Mouse (Mus musculus) olfactory bulb, adult 2 months (tissue): ENCODE measurements around the gene Slc35c2.

Experiments used
- CTCF ChIP-seq: fragments of 200-500 bp; IDR thresholded peaks from 2 replicates; pipeline ENCODE4 v1.5.1; 2012; ENCODE audit warnings: low read depth, mild to moderate bottlenecking, low read length, moderate library complexity; ENCODE audit not compliant: insufficient read depth
- POLR2A ChIP-seq: fragments of 200-500 bp; IDR thresholded peaks from 2 replicates; pipeline ENCODE4 v1.6.1; 2012; ENCODE audit warnings: mild to moderate bottlenecking, low read depth, low read length, moderate library complexity; ENCODE audit not compliant: insufficient read depth

GRCm38 (mm10) chr2:165238416-165239145 lies 49.1 kb downstream of the Slc35c2 start:
- TF ChIP-seq CTCF (no peak), POLR2A (no peak)
